Mouse (Mus musculus) forebrain, embryonic 16.5 days (tissue): ENCODE data around the gene Shroom3. TPM values are rescaled to one million over a fixed set of nuclear protein-coding genes. Genes with fewer than 3 reads are reported as not detected.

ENCODE experiments used
- ATAC-seq: fragments of 200-750 bp; cut with Nextera tagmentation; 2 replicates; pipeline ENCODE4 v1.8.0; 2017; ENCODE audit warnings: mild to moderate bottlenecking, moderate library complexity
- H3K27ac ChIP-seq: fragments of 300-500 bp; sonication (generic); 2 replicates; pipeline ENCODE4 v1.5.1; 2014; ENCODE audit warnings: low read length, control low read depth
- H3K27me3 ChIP-seq: fragments of 300-500 bp; sonication (generic); replicated peaks from 2 replicates; pipeline ENCODE4 v1.6.1; 2014; ENCODE audit warnings: low read length; ENCODE audit not compliant: control insufficient read depth, insufficient read depth
- H3K36me3 ChIP-seq: fragments of 300-500 bp; sonication (generic); 2 replicates; pipeline ENCODE4 v1.6.1; 2014; ENCODE audit not compliant: control insufficient read depth, insufficient read depth
- H3K4me1 ChIP-seq: fragments of 300-500 bp; sonication (generic); replicated peaks from 2 replicates; pipeline ENCODE4 v1.6.1; 2014; ENCODE audit warnings: low read length; ENCODE audit not compliant: control insufficient read depth, insufficient read depth
- H3K4me2 ChIP-seq: fragments of 300-500 bp; sonication (generic); 2 replicates; pipeline ENCODE4 v1.6.1; 2014; ENCODE audit warnings: mild to moderate bottlenecking, low read length, control low read depth
- H3K4me3 ChIP-seq: fragments of 300-500 bp; sonication (generic); replicated peaks from 2 replicates; pipeline ENCODE4 v1.5.1; 2014; ENCODE audit warnings: mild to moderate bottlenecking, low read length, control low read depth
- H3K9ac ChIP-seq: fragments of 300-500 bp; sonication (generic); replicated peaks from 2 replicates; pipeline ENCODE4 v1.6.1; 2014; ENCODE audit warnings: low read depth, low read length, control low read depth
- H3K9me3 ChIP-seq: fragments of 300-500 bp; sonication (generic); 2 replicates; pipeline ENCODE4 v1.6.1; 2016; ENCODE audit warnings: low read length; ENCODE audit not compliant: control insufficient read depth
- WGBS: fragments of 180-500 bp; shearing (Covaris S2); extraction: QIAGEN DNeasy Blood & Tissue Kit; methylation state at CpG from one replicate; pipeline ENCODE4 v1.1.7; 2014; 5-methylcytosine and 5-hydroxymethylcytosine counted together
- polyA plus RNA-seq: library from polyadenylated mRNA; unstranded; fragments of >200 nt; fragmentation: Nextera tagmentation; extraction: Ambion mirVana; gene quantifications from 2 replicates; pipeline ENCODE4 v1.2.1, GENCODE M21; 2015

Shroom3 gene
- polyA plus RNA-seq, 1 experiment from 2014 or later: 1.4 TPM

DNA sequence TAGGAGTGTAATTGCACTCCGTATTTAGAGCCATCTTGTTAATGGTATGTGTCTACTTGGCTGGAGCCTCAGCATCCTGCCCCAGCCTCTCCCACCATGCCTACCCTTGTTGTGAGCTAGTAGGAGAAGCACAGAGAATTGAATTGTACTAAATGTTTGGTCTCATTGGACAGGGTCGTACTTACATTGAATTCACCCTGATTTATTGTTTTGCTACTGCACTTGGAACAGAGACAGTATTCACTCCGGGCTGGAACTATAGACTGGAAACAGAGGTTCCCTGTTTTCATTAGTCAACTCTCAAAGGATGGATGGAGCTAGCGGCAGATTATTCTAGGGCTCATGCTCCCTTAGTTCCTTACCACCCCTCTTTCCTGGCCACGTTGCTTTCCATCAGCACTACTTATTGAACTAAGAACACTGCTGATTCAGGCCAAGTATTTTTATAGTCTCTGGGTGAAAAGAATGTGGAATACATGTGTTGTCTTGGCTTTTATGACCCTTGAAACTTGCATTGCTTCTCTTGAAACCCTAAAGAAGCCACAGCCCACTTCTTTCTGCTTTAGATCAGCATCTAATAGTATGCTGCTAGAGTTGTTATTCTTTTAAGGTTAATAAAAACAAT lies 28.5 kb downstream of the Shroom3 start:
- H3K9me3 ChIP-seq: no peaks in the 10 kb centered on the region
- H3K4me1 ChIP-seq: peaks cover 5% of the 10 kb centered on the region; the same call in 1 of the 2 replicates
- H3K27me3 ChIP-seq: no peaks in the 10 kb centered on the region
- H3K36me3 ChIP-seq: no peaks in the 10 kb centered on the region
- ATAC-seq: no peak
- H3K4me2 ChIP-seq: no peak overlapping the region
- 33% methylated on average over 5 of the region's 5 CpGs for WGBS
- H3K4me3 ChIP-seq: no peak overlapping the region
- H3K9ac ChIP-seq: no peak overlapping the region
- H3K27ac ChIP-seq: no peak overlapping the region

DNA sequence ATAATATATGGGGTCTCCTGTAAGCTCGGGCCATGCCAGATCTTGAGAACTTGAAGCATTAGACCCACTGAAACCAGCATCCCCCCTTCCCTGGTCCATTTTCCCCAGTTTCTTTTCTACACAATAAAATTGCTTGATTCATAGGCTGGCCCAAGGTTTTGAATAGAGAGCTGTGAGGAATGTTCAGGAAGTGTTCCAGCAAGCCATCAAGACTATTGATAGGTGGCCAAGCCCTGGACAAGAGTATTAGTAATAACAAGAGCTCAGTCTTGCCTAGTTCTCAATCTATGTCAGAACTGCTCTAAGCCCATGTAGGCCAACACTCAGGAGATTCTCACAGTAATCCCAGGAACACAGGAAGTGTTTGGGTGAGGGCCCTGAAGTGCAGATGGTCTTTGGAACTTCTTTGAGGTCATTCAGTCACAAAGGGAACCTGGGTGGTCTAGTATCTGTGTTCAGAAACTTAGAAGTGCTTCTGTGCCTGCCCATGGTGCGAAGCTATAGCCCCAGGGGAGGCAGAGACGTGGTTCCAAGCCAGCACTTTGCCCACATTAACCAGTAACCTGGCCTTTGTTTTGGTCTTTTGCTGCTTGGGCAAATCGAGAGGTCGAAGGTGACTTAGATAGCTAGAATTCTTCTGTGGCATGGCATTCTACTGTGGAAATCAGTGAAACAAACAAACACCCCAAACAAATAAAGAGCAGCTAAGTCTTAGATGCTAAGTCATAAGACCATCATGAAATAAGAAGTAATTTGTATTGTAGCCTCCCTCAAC lies 29.6 kb downstream of the Shroom3 start:
- Histone ChIP-seq H3K4me2 (no peak overlapping the region), H3K27ac (no peak overlapping the region), H3K36me3 (no peaks in the 10 kb centered on the region), H3K4me3 (no peak overlapping the region), H3K9me3 (no peaks in the 10 kb centered on the region), H3K4me1 (0 out of 2 replicates have a peak, but pooled peaks cover 5% of the 10 kb centered on the region), H3K27me3 (no peaks in the 10 kb centered on the region), H3K9ac (no peak overlapping the region)
- peak; percentile 47; the same call in 1 of the 2 replicates for ATAC-seq
- 78% methylated on average over 5 of the region's 5 CpGs for WGBS

DNA sequence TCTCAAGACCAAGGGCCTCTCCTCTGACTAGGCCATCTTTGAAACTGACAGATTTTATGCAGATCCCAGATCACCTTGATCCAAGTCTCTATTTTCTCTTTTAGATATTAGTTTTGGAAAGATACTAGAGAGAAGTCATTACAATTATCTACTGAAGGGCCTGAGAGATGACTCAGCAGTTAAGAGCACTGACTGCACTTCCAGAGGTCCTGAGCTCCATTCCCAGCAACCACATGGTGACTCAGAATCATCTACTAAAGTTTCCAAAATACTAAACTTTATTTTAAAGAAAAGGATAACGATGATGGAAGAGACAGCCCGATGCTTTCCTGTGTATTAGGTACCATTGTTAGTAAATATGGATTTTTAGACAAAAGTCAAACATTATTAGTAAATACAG lies 31.7 kb downstream of the Shroom3 start:
- Histone ChIP-seq H3K4me2 (no peak overlapping the region), H3K9ac (no peak overlapping the region), H3K4me3 (no peak overlapping the region), H3K27ac (no peak overlapping the region), H3K4me1 (0 out of 2 replicates have a peak, but pooled peaks cover 5% of the 10 kb centered on the region), H3K27me3 (no peaks in the 10 kb centered on the region), H3K36me3 (no peaks in the 10 kb centered on the region), H3K9me3 (no peaks in the 10 kb centered on the region)
- ATAC-seq: no peak
- WGBS: 92% methylated on average over 2 of the region's 2 CpGs

DNA sequence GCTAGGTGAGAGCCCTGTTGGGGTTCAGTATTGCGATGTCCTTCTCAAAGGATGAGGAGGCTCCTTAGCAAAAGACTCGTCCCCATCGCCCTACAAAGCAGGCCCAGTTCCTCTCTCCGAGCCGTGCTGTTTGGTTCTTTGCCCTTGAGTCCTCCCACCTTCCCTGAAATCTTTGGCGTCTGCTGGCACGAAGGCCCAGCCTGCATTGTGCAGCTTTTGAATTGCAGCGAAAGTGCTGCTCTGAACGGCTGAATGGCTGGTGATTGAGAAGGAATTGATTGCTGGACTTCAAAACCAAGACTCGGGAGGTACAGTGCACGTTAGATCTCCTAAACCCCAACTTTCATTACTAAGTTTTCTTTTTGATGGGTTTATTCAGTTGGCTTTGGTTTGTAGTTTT lies 32.1 kb downstream of the Shroom3 start:
- H3K27ac ChIP-seq: no peak overlapping the region
- no peak overlapping the region for H3K4me3 ChIP-seq
- no peaks in the 10 kb centered on the region for H3K36me3 ChIP-seq
- no peak overlapping the region for H3K9ac ChIP-seq
- H3K4me2 ChIP-seq: no peak overlapping the region
- peak; percentile 41; the same call in 1 of the 2 replicates for ATAC-seq
- H3K27me3 ChIP-seq: no peaks in the 10 kb centered on the region
- no peaks in the 10 kb centered on the region for H3K9me3 ChIP-seq
- 13% methylated on average over 11 of the region's 11 CpGs for WGBS
- H3K4me1 ChIP-seq: 0 out of 2 replicates have a peak, but pooled peaks cover 5% of the 10 kb centered on the region

DNA sequence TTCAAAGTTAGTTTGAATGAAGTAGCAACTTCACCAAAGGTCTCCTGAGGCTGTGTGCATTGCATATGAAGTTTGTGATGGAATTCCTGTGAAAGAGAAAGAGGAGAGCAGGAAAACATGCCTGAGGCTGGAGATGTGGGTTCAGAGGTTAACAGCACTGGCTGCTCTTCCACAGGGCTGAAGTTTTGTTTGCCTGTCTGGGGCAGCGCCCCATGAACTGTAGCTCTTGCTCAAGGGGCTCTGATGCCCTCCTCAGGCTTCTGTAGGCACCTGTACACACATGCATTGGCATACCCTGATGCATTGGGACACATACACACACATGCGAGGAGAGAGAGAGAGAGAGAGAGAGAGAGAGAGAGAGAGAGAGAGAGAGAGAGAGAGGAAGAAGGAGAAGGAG lies 32.7 kb downstream of the Shroom3 start:
- H3K9me3 ChIP-seq: no peaks in the 10 kb centered on the region
- no peak for ATAC-seq
- H3K4me2 ChIP-seq: no peak overlapping the region
- H3K9ac ChIP-seq: no peak overlapping the region
- 75% methylated on average over 2 of the region's 2 CpGs for WGBS
- H3K4me3 ChIP-seq: no peak overlapping the region
- no peaks in the 10 kb centered on the region for H3K27me3 ChIP-seq
- 0 out of 2 replicates have a peak, but pooled peaks cover 5% of the 10 kb centered on the region for H3K4me1 ChIP-seq
- no peak overlapping the region for H3K27ac ChIP-seq
- H3K36me3 ChIP-seq: no peaks in the 10 kb centered on the region

DNA sequence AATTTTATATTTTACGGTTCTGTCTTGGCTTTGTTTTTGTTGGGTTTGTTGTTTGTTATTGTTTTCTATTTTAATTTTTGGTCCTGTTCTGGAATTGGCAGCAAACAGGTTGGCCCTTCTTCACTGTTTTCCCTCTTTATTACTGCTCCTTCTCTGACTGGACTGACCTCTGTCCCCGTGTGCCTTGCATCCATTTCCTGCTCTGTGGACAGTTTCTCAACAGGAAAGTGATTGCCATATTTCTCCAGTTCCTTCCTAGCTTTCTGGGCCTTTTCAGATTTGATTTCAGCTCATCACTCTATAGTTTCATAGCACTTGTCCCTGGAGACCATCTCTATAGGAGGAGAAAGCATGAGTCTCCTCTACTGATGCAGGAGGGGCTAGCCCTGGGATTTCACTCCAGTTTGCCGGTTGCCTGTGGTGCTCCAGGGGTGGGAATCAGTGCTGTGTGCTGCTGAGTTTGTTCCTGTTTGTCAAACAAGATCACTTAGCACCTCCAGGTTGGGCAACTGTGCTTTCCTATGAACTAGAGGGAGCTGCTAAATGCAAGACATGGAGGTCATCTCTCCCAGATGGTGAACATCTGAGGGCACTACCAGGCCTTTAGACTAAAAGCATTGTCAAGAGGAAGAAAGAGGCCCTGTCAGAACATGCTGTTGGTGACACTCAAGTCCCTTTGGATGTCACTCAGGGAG lies 34.6 kb downstream of the Shroom3 start:
- 86% methylated on average over 3 of the region's 3 CpGs for WGBS
- Histone ChIP-seq H3K9me3 (no peaks in the 10 kb centered on the region), H3K4me1 (no peaks in the 10 kb centered on the region), H3K27ac (no peak overlapping the region), H3K4me3 (no peak overlapping the region), H3K27me3 (no peaks in the 10 kb centered on the region), H3K4me2 (no peak overlapping the region), H3K9ac (no peak overlapping the region), H3K36me3 (no peaks in the 10 kb centered on the region)
- ATAC-seq: no peak

DNA sequence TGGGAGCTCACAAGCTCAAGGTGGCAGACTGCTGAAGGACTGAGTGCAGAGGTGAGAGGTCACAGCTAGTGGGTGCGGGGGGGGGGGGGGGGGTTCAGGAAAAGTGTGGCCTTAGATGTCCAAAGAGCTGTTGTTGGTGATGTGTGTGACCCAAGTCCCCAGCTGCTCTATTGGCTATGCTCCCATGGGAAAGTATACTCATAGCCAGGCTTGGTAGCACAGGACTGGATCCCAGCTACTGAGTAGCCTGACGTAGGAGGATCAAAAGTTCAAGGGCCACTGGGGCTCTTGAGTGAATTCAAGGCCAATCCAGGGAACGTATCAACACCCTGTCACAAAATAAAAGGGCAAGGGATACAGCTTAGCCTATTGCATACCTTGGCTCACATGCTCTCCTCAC lies 35.6 kb downstream of the Shroom3 start:
- H3K4me3 ChIP-seq: no peak overlapping the region
- H3K9ac ChIP-seq: no peak overlapping the region
- no peaks in the 10 kb centered on the region for H3K4me1 ChIP-seq
- no peaks in the 10 kb centered on the region for H3K9me3 ChIP-seq
- H3K4me2 ChIP-seq: no peak overlapping the region
- no peaks in the 10 kb centered on the region for H3K36me3 ChIP-seq
- no peak for ATAC-seq
- WGBS: 86% methylated on average over 3 of the region's 3 CpGs
- no peaks in the 10 kb centered on the region for H3K27me3 ChIP-seq
- H3K27ac ChIP-seq: no peak overlapping the region

DNA sequence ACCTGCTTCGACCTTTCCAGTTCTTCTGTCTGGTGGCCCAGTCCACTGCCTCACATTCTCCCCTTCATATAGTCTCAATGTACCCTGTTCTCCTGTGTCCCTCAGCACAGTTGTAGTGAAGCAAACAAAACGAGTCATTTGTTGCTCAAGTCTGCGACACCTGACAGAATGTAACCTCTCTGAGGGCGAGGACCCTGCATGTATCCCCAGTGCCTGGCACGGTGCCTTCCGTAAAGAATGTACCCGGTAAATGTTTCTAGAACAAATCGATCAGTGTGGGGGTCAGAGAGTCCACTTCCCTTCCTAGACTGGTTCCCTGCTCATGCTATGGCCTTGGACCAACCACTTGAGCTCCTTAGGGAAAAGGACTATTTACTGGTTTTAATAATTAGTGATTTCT lies 38.4 kb downstream of the Shroom3 start:
- Histone ChIP-seq H3K36me3 (no peaks in the 10 kb centered on the region), H3K27ac (no peak overlapping the region), H3K27me3 (no peaks in the 10 kb centered on the region), H3K9ac (no peak overlapping the region), H3K9me3 (no peaks in the 10 kb centered on the region), H3K4me3 (no peak overlapping the region), H3K4me1 (no peaks in the 10 kb centered on the region), H3K4me2 (no peak overlapping the region)
- 91% methylated on average over 8 of the region's 8 CpGs for WGBS
- ATAC-seq: no peak

DNA sequence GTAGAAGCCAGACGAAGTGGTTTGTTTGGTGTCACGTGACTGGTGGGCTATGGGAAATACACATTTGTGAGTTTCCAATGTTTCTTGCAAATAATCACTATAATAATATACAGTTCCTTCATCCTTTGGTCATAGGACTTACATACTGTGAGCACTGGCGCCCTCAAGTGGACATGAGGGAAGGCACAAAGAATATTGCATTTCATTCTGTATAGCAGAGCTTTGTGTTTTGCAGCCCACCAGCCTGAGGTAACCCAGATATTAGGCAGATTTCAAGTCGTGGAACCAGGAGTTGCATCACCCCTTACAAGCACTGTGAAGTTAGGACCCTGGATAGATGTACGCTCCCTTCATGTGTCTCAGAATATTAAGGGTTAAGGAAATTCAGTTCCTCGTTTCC lies 42.7 kb downstream of the Shroom3 start:
- no peak overlapping the region for H3K4me2 ChIP-seq

More for the DNA sequence above, 42.7 kb downstream of the Shroom3 start:
- no peaks in the 10 kb centered on the region for H3K36me3 ChIP-seq
- no peaks in the 10 kb centered on the region for H3K9me3 ChIP-seq
- no peaks in the 10 kb centered on the region for H3K4me1 ChIP-seq
- H3K27ac ChIP-seq: no peak overlapping the region
- WGBS: 26% methylated on average over 6 of the region's 6 CpGs
- H3K9ac ChIP-seq: no peak overlapping the region
- no peak overlapping the region for H3K4me3 ChIP-seq
- H3K27me3 ChIP-seq: no peaks in the 10 kb centered on the region
- peak; percentile 82 for ATAC-seq
